Mouse (Mus musculus) forebrain, embryonic 10.5 days (tissue): ENCODE results near the gene Cyp51. TPM values are rescaled to one million over a fixed set of nuclear protein-coding genes. Genes with fewer than 3 reads are reported as not detected.
A peak's percentile ranks its signal among the peaks of the same experiment; 100 is the strongest.
"Not testable (repeated sequence)": the region's sequence is repeated elsewhere in the genome, so short reads cannot be mapped to it uniquely, and the experiment has no call there.

Source experiments
- DNase-seq: peaks from one replicate; pipeline ENCODE4 v3.0.0-alpha.2; 2017; ENCODE audit warnings: low spot score; ENCODE audit errors: extremely low spot score
- H3K27ac ChIP-seq: fragments of 300-500 bp; sonication (generic); 2 replicates; pipeline ENCODE4 v1.5.1; 2016; ENCODE audit warnings: mild to moderate bottlenecking
- H3K27me3 ChIP-seq: fragments of 300-500 bp; sonication (generic); 2 replicates; pipeline ENCODE4 v1.6.1; 2016; ENCODE audit warnings: mild to moderate bottlenecking; ENCODE audit not compliant: poor library complexity, severe bottlenecking
- H3K36me3 ChIP-seq: fragments of 300-500 bp; sonication (generic); replicated peaks from 2 replicates; pipeline ENCODE4 v1.6.1; 2016; ENCODE audit warnings: mild to moderate bottlenecking, moderate library complexity
- H3K4me1 ChIP-seq: fragments of 300-500 bp; sonication (generic); 2 replicates; pipeline ENCODE4 v1.6.1; 2016
- H3K4me3 ChIP-seq: fragments of 300-500 bp; sonication (generic); 2 replicates; pipeline ENCODE4 v1.5.1; 2016; ENCODE audit warnings: mild to moderate bottlenecking, moderate library complexity
- H3K9me3 ChIP-seq: fragments of 300-500 bp; sonication (generic); 2 replicates; pipeline ENCODE4 v1.6.1; 2016; ENCODE audit warnings: mild to moderate bottlenecking, moderate library complexity
- WGBS: fragments of 180-500 bp; shearing (Covaris S2); methylation state at CpG from one replicate; pipeline ENCODE4 v1.1.7; 2016; 5-methylcytosine and 5-hydroxymethylcytosine counted together
- polyA plus RNA-seq: library from polyadenylated mRNA; unstranded; fragments of >200 nt; fragmentation: Nextera tagmentation; extraction: Ambion mirVana; gene quantifications from 2 replicates; pipeline ENCODE4 v1.2.1, GENCODE M21; 2016

Gene Cyp51
- polyA plus RNA-seq: 126 and 128 TPM in 2 replicates

- WGBS: under 1% methylated on average over 57 of the region's 59 CpGs
- Histone ChIP-seq H3K27ac (peak within 1 kb of the TSS; percentile 97), H3K36me3 (peaks cover 33% of the 10 kb centered on the region), H3K9me3 (peaks cover 5% of the 10 kb centered on the region; the same call in 1 of the 2 replicates), H3K4me3 (peak within 1 kb of the TSS; percentile 89), H3K27me3 (no peaks in the 10 kb centered on the region), H3K4me1 (peaks cover 22% of the 10 kb centered on the region)
- peak; percentile 91 for DNase-seq
Observed at GRCm38 (mm10) chr5:4104341-4105040, at the start of gene Cyp51. Gene Cyp51 (minus strand): TSS chr5:4104746.

GRCm38 (mm10) chr5:4112570-4113098 lies 8.1 kb upstream of the Cyp51 start:
- Histone ChIP-seq H3K4me3 (no peak overlapping the region), H3K27ac (no peak overlapping the region), H3K36me3 (no peaks in the 10 kb centered on the region), H3K4me1 (no peaks in the 10 kb centered on the region), H3K27me3 (no peaks in the 10 kb centered on the region), H3K9me3 (no peaks in the 10 kb centered on the region)
- no peak for DNase-seq
- WGBS: 95% methylated on average over 5 of the region's 5 CpGs

GRCm38 (mm10) chr5:4107056-4107455 lies 2.5 kb upstream of the Cyp51 start:
- WGBS: 46% methylated on average over 7 of the region's 7 CpGs
- H3K4me1 ChIP-seq: peaks cover 22% of the 10 kb centered on the region
- not testable (repeated sequence) for H3K4me3 ChIP-seq, DNase-seq, H3K36me3 ChIP-seq, H3K27me3 ChIP-seq, H3K27ac ChIP-seq, H3K9me3 ChIP-seq

- H3K27ac ChIP-seq: peak overlapping the region; percentile 97; the same call in 1 of the 2 replicates
Observed at GRCm38 (mm10) chr5:4105651-4106186, 1.2 kb upstream of the Cyp51 start.

GRCm38 (mm10) chr5:4103626-4104340 lies 763 bp downstream of the Cyp51 start:
- H3K9me3 ChIP-seq: peaks cover 5% of the 10 kb centered on the region; the same call in 1 of the 2 replicates
- no peaks in the 10 kb centered on the region for H3K27me3 ChIP-seq
- WGBS: 1% methylated on average over 41 of the region's 41 CpGs
- H3K4me3 ChIP-seq: peak overlapping the region; percentile 89
- H3K36me3 ChIP-seq: peaks cover 40% of the 10 kb centered on the region
- peak overlapping the region; percentile 97 for H3K27ac ChIP-seq
- no peak for DNase-seq
- peaks cover 22% of the 10 kb centered on the region for H3K4me1 ChIP-seq

More at GRCm38 (mm10) chr5:4105651-4106186, 1.2 kb upstream of the Cyp51 start:
- Histone ChIP-seq H3K4me3 (no peak overlapping the region), H3K4me1 (peaks cover 22% of the 10 kb centered on the region), H3K27me3 (no peaks in the 10 kb centered on the region), H3K9me3 (peaks cover 5% of the 10 kb centered on the region; the same call in 1 of the 2 replicates), H3K36me3 (peaks cover 21% of the 10 kb centered on the region)
- WGBS: 93% methylated on average over 2 of the region's 2 CpGs
- DNase-seq: no peak

GRCm38 (mm10) chr5:4101770-4102169 lies 2.8 kb downstream of the Cyp51 start:
- Histone ChIP-seq H3K27ac (no peak overlapping the region), H3K4me1 (peaks cover 22% of the 10 kb centered on the region), H3K4me3 (no peak overlapping the region), H3K36me3 (peaks cover 56% of the 10 kb centered on the region), H3K9me3 (peaks cover 5% of the 10 kb centered on the region; the same call in 1 of the 2 replicates), H3K27me3 (no peaks in the 10 kb centered on the region)
- DNase-seq: no peak
- 89% methylated on average over 2 of the region's 2 CpGs for WGBS

- Histone ChIP-seq H3K27ac (no peak overlapping the region), H3K4me3 (no peak overlapping the region), H3K36me3 (peaks cover 56% of the 10 kb centered on the region), H3K9me3 (peaks cover 5% of the 10 kb centered on the region; the same call in 1 of the 2 replicates), H3K27me3 (no peaks in the 10 kb centered on the region), H3K4me1 (peaks cover 22% of the 10 kb centered on the region)
- no peak for DNase-seq
- 94% methylated on average over 4 of the region's 4 CpGs for WGBS
Observed at GRCm38 (mm10) chr5:4101031-4101430, 3.5 kb downstream of the Cyp51 start.

- Histone ChIP-seq H3K36me3 (peaks cover 82% of the 10 kb centered on the region), H3K4me3 (no peak overlapping the region)
Observed at GRCm38 (mm10) chr5:4094471-4094870, 10.1 kb downstream of the Cyp51 start.

GRCm38 (mm10) chr5:4088190-4088589 lies 16.4 kb downstream of the Cyp51 start:
- Histone ChIP-seq H3K4me3 (no peak overlapping the region), H3K4me1 (peaks cover 3% of the 10 kb centered on the region; the same call in 1 of the 2 replicates), H3K27me3 (no peaks in the 10 kb centered on the region), H3K9me3 (no peaks in the 10 kb centered on the region), H3K36me3 (peaks cover 99% of the 10 kb centered on the region), H3K27ac (no peak overlapping the region)
- 91% methylated on average over 5 of the region's 5 CpGs for WGBS
- DNase-seq: no peak

More at GRCm38 (mm10) chr5:4094471-4094870, 10.1 kb downstream of the Cyp51 start:
- Histone ChIP-seq H3K9me3 (no peaks in the 10 kb centered on the region), H3K27me3 (no peaks in the 10 kb centered on the region), H3K27ac (no peak overlapping the region), H3K4me1 (no peaks in the 10 kb centered on the region)
- 96% methylated on average over 5 of the region's 5 CpGs for WGBS
- DNase-seq: no peak

- Histone ChIP-seq H3K4me1 (peaks cover 3% of the 10 kb centered on the region; the same call in 1 of the 2 replicates), H3K36me3 (peaks cover 99% of the 10 kb centered on the region), H3K9me3 (no peaks in the 10 kb centered on the region), H3K4me3 (no peak overlapping the region), H3K27ac (no peak overlapping the region), H3K27me3 (no peaks in the 10 kb centered on the region)
- 94% methylated on average over 4 of the region's 4 CpGs for WGBS
- DNase-seq: no peak
Observed at GRCm38 (mm10) chr5:4086309-4086708, 18.2 kb downstream of the Cyp51 start.

- no peaks in the 10 kb centered on the region for H3K27me3 ChIP-seq
- H3K36me3 ChIP-seq: peaks cover 100% of the 10 kb centered on the region
- no peak for DNase-seq
- WGBS: 95% methylated on average over 7 of the region's 7 CpGs
- H3K9me3 ChIP-seq: no peaks in the 10 kb centered on the region
- no peak overlapping the region for H3K27ac ChIP-seq
- peaks cover 3% of the 10 kb centered on the region; the same call in 1 of the 2 replicates for H3K4me1 ChIP-seq
- H3K4me3 ChIP-seq: no peak overlapping the region
Observed at GRCm38 (mm10) chr5:4084948-4085347, 19.6 kb downstream of the Cyp51 start.

GRCm38 (mm10) chr5:4081513-4081912 lies 23.0 kb downstream of the Cyp51 start:
- Histone ChIP-seq H3K27ac (no peak overlapping the region), H3K4me1 (no peaks in the 10 kb centered on the region), H3K9me3 (no peaks in the 10 kb centered on the region), H3K4me3 (no peak overlapping the region), H3K27me3 (no peaks in the 10 kb centered on the region), H3K36me3 (peaks cover 97% of the 10 kb centered on the region)
- WGBS: 94% methylated on average over 2 of the region's 2 CpGs
- DNase-seq: no peak
